Mouse (Mus musculus) myocyte (in vitro differentiated cells): ENCODE measurements at regions not wholly inside any gene's neighbourhood (a gene's known extent, or its start where the extent isn't known, plus 50 kb on each side); places are given as distances from the start of the nearest gene placed in this dataset.

Experiments
- MAX ChIP-seq: IDR thresholded peaks from one replicate; pipeline ENCODE4 v1.6.1; 2011; ENCODE audit warnings: low read depth, mild to moderate bottlenecking, control low read depth
- POLR2A ChIP-seq: IDR thresholded peaks from one replicate; pipeline ENCODE4 v1.6.1; 2011; ENCODE audit warnings: low read depth, mild to moderate bottlenecking, control low read depth, moderate library complexity; ENCODE audit not compliant: insufficient read length

DNA sequence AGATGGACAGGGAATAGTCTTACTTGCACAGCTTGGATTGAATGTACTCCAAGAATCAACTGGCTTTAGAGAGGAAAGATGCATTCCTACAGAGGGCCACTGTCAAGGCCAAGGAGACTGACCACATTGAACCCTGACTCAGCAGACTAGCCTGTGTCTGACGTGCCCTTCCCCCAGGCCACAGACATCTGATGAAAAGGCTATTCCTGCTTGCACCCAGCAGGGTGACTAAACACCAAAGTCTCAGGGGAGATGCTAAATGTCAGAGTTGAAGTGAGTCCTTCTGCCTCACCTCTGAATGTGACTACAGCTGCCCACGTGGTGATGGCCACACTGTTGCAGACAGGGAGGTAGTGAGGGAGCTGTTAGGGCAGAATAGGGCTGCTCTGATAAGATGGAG lies 140.2 kb upstream of the Fggy start:
- TF ChIP-seq POLR2A (no peak), MAX (no peak)
